Mouse (Mus musculus) hindbrain, embryonic 11.5 days (tissue): Measurements from ENCODE around the gene Cacna1f. TPM values are rescaled to one million over a fixed set of nuclear protein-coding genes. Genes with fewer than 3 reads are reported as not detected.

ENCODE experiments used
- ATAC-seq: fragments of 200-750 bp; cut with Nextera tagmentation; 2 replicates; pipeline ENCODE4 v1.8.0; 2017; ENCODE audit warnings: mild to moderate bottlenecking, moderate TSS enrichment, moderate library complexity; ENCODE audit not compliant: low FRiP score
- DNase-seq: peaks from one replicate; pipeline ENCODE4 v3.0.0-alpha.2; 2015; ENCODE audit warnings: low spot score
- H3K27ac ChIP-seq: fragments of 300-500 bp; sonication (generic); 2 replicates; pipeline ENCODE4 v1.5.1; 2014; ENCODE audit warnings: mild to moderate bottlenecking, low read depth, low read length
- H3K27me3 ChIP-seq: fragments of 300-500 bp; sonication (generic); 2 replicates; pipeline ENCODE4 v1.6.1; 2014; ENCODE audit warnings: mild to moderate bottlenecking, low read length, moderate library complexity, mixed read lengths; ENCODE audit not compliant: control insufficient read depth, insufficient read depth
- H3K36me3 ChIP-seq: fragments of 300-500 bp; sonication (generic); 2 replicates; pipeline ENCODE4 v1.6.1; 2014; ENCODE audit warnings: mild to moderate bottlenecking, low read length, moderate library complexity, mixed read lengths; ENCODE audit not compliant: control insufficient read depth, insufficient read depth
- H3K4me1 ChIP-seq: fragments of 300-500 bp; sonication (generic); replicated peaks from 2 replicates; pipeline ENCODE4 v1.6.1; 2014; ENCODE audit warnings: low read length, mixed read lengths; ENCODE audit not compliant: control insufficient read depth, insufficient read depth
- H3K4me2 ChIP-seq: fragments of 300-500 bp; sonication (generic); replicated peaks from 2 replicates; pipeline ENCODE4 v1.6.1; 2014; ENCODE audit warnings: mild to moderate bottlenecking, low read depth, low read length
- H3K4me3 ChIP-seq: fragments of 300-500 bp; sonication (generic); 2 replicates; pipeline ENCODE4 v1.5.1; 2014; ENCODE audit warnings: low read depth, low read length
- H3K9ac ChIP-seq: fragments of 300-500 bp; sonication (generic); 2 replicates; pipeline ENCODE4 v1.6.1; 2014; ENCODE audit warnings: low read depth, low read length
- H3K9me3 ChIP-seq: fragments of 300-500 bp; sonication (generic); 2 replicates; pipeline ENCODE4 v1.6.1; 2016; ENCODE audit warnings: low read length; ENCODE audit not compliant: control insufficient read depth
- WGBS: fragments of 180-500 bp; shearing (Covaris S2); extraction: QIAGEN DNeasy Blood & Tissue Kit; methylation state at CpG from one replicate; pipeline ENCODE4 v1.1.7; 2014; 5-methylcytosine and 5-hydroxymethylcytosine counted together
- polyA plus RNA-seq: library from polyadenylated mRNA; unstranded; fragments of >200 nt; fragmentation: Nextera tagmentation; extraction: Ambion mirVana; gene quantifications from 2 replicates; pipeline ENCODE4 v1.2.1, GENCODE M21; 2014

The Cacna1f gene
- polyA plus RNA-seq, 1 experiment from 2014 or later: not detected

GRCm38 (mm10) chrX:7574087-7574884, 32.6 kb upstream of the Cacna1f start, which contains the start of gene Ppp1r3f:
Ppp1r3f (minus strand) TSS chrX:7574283.
- H3K27ac ChIP-seq: peak within 1 kb of the TSS; percentile 71
- no peaks in the 10 kb centered on the region for H3K27me3 ChIP-seq
- H3K4me2 ChIP-seq: peak within 1 kb of the TSS; percentile 56
- H3K36me3 ChIP-seq: no peaks in the 10 kb centered on the region
- peak; percentile 99 for ATAC-seq
- DNase-seq: peak; percentile 86
- H3K4me1 ChIP-seq: no peaks in the 10 kb centered on the region
- 26% methylated on average over 50 of the region's 65 CpGs for WGBS
- H3K4me3 ChIP-seq: peak within 1 kb of the TSS; percentile 54
- H3K9ac ChIP-seq: peak within 1 kb of the TSS; percentile 72
- H3K9me3 ChIP-seq: no peaks in the 10 kb centered on the region

GRCm38 (mm10) chrX:7574885-7575231, 32.0 kb upstream of the Cacna1f start:
- H3K9me3 ChIP-seq: no peaks in the 10 kb centered on the region
- H3K4me3 ChIP-seq: peak overlapping the region; percentile 54
- ATAC-seq: no peak
- no peaks in the 10 kb centered on the region for H3K4me1 ChIP-seq
- H3K36me3 ChIP-seq: no peaks in the 10 kb centered on the region
- no peak overlapping the region for H3K27ac ChIP-seq
- H3K27me3 ChIP-seq: no peaks in the 10 kb centered on the region
- H3K4me2 ChIP-seq: peak overlapping the region; percentile 38
- no peak overlapping the region for H3K9ac ChIP-seq
- no peak for DNase-seq
- WGBS: 47% methylated on average over 3 of the region's 6 CpGs

- 94% methylated on average over 2 of the region's 2 CpGs for WGBS
- no peaks in the 10 kb centered on the region for H3K36me3 ChIP-seq
- H3K27me3 ChIP-seq: no peaks in the 10 kb centered on the region
- no peak overlapping the region for H3K4me2 ChIP-seq
- H3K9ac ChIP-seq: no peak overlapping the region
- H3K4me1 ChIP-seq: no peaks in the 10 kb centered on the region
- ATAC-seq: no peak
- H3K9me3 ChIP-seq: no peaks in the 10 kb centered on the region
- no peak overlapping the region for H3K4me3 ChIP-seq
- H3K27ac ChIP-seq: no peak overlapping the region
- no peak for DNase-seq
Observed at GRCm38 (mm10) chrX:7581151-7581550, 25.7 kb upstream of the Cacna1f start.

GRCm38 (mm10) chrX:7583881-7584280, 23.0 kb upstream of the Cacna1f start:
- no peaks in the 10 kb centered on the region for H3K27me3 ChIP-seq
- WGBS: 93% methylated on average over 11 of the region's 11 CpGs
- H3K9ac ChIP-seq: no peak overlapping the region
- no peak overlapping the region for H3K27ac ChIP-seq
- no peaks in the 10 kb centered on the region for H3K36me3 ChIP-seq
- no peak overlapping the region for H3K4me3 ChIP-seq
- H3K4me2 ChIP-seq: no peak overlapping the region
- H3K9me3 ChIP-seq: no peaks in the 10 kb centered on the region
- no peaks in the 10 kb centered on the region for H3K4me1 ChIP-seq
- no peak for ATAC-seq
- DNase-seq: no peak

GRCm38 (mm10) chrX:7586356-7586755, 20.5 kb upstream of the Cacna1f start:
- H3K4me1 ChIP-seq: no peaks in the 10 kb centered on the region
- H3K36me3 ChIP-seq: no peaks in the 10 kb centered on the region
- H3K9me3 ChIP-seq: no peaks in the 10 kb centered on the region
- H3K27me3 ChIP-seq: no peaks in the 10 kb centered on the region
- ATAC-seq: no peak
- DNase-seq: no peak
- no peak overlapping the region for H3K9ac ChIP-seq
- H3K27ac ChIP-seq: no peak overlapping the region
- no peak overlapping the region for H3K4me2 ChIP-seq
- H3K4me3 ChIP-seq: no peak overlapping the region
- WGBS: 97% methylated on average over 4 of the region's 5 CpGs

GRCm38 (mm10) chrX:7595371-7595770, 11.5 kb upstream of the Cacna1f start:
- Histone ChIP-seq H3K9me3 (no peaks in the 10 kb centered on the region; the same call in 1 of the 2 replicates), H3K27me3 (no peaks in the 10 kb centered on the region), H3K27ac (no peak overlapping the region), H3K9ac (no peak overlapping the region), H3K4me3 (no peak overlapping the region), H3K4me1 (no peaks in the 10 kb centered on the region), H3K4me2 (no peak overlapping the region), H3K36me3 (no peaks in the 10 kb centered on the region)
- ATAC-seq (no peak), DNase-seq (no peak)
- WGBS: 95% methylated on average over 9 of the region's 9 CpGs

GRCm38 (mm10) chrX:7604004-7604403, 2.9 kb upstream of the Cacna1f start:
- ATAC-seq: no peak
- no peak overlapping the region for H3K27ac ChIP-seq
- H3K4me2 ChIP-seq: no peak overlapping the region
- no peak overlapping the region for H3K4me3 ChIP-seq
- no peaks in the 10 kb centered on the region for H3K4me1 ChIP-seq
- no peak for DNase-seq
- 92% methylated on average over 7 of the region's 7 CpGs for WGBS
- no peaks in the 10 kb centered on the region for H3K36me3 ChIP-seq
- no peak overlapping the region for H3K9ac ChIP-seq
- no peaks in the 10 kb centered on the region for H3K27me3 ChIP-seq
- no peaks in the 10 kb centered on the region for H3K9me3 ChIP-seq

GRCm38 (mm10) chrX:7604879-7605574, 1.9 kb upstream of the Cacna1f start, which contains the start of gene Ccdc22:
Ccdc22 (minus strand) TSS chrX:7605517.
- Histone ChIP-seq H3K27me3 (no peaks in the 10 kb centered on the region), H3K9me3 (no peaks in the 10 kb centered on the region), H3K9ac (0 out of 2 replicates have a peak within 1 kb of the TSS, but pooled peaks have one; percentile 40), H3K36me3 (no peaks in the 10 kb centered on the region), H3K4me3 (peak within 1 kb of the TSS; percentile 39), H3K27ac (no peak within 1 kb of the TSS), H3K4me1 (no peaks in the 10 kb centered on the region), H3K4me2 (peak within 1 kb of the TSS; percentile 36)
- ATAC-seq (peak; percentile 92), DNase-seq (peak; percentile 83)
- WGBS: 18% methylated on average over 28 of the region's 28 CpGs
